Mouse (Mus musculus): ENCODE results near the gene Galnt6. TPM values are rescaled to one million over a fixed set of nuclear protein-coding genes. Genes with fewer than 3 reads are reported as not detected.

Galnt6 gene
- polyA plus RNA-seq, 1 experiment from 2014 or later: 0.09 TPM

DNA sequence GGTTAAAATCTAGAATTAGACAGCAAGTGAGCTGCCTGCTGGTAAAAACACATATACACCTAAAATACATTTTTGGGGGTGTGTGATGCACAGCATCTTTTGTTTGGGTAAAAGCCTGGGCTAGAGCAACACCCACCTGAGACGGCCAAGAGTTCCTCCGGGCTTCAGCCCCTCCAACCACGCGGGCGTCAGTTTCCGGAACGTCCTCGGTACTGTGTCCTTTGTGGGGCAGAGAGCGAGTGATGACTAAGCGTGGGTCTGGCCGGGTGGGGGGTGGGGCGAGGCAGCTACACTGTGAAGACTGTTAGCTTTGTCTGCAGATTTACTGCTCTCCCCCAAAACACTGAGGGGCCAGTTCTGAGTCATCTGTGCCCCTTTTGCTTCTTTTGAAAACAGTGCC lies 42.2 kb downstream of the Galnt6 start:
- whole genome bisulfite sequencing: 61% methylated on average over 12 of the region's 12 CpGs
- no peak for ATAC-seq
- H3K4me2 ChIP-seq (ENCODE audit: low read length): no peak overlapping the region
- no peak overlapping the region for H3K4me3 ChIP-seq (ENCODE audit: low read depth, low read length)
- H3K9ac ChIP-seq (ENCODE audit: low read length): no peak overlapping the region
- no peak overlapping the region for H3K27ac ChIP-seq (ENCODE audit: low read depth, low read length)
- no peaks in the 10 kb centered on the region for H3K4me1 ChIP-seq (ENCODE audit: control insufficient read depth, insufficient read depth, low read length)
- no peaks in the 10 kb centered on the region for H3K36me3 ChIP-seq (ENCODE audit: control insufficient read depth, insufficient read depth, low read length)
- no peaks in the 10 kb centered on the region for H3K27me3 ChIP-seq (replicated peaks; ENCODE audit: control insufficient read depth, insufficient read depth, low read length)
- DNase-seq (ENCODE audit: low spot score): no peak
- no peaks in the 10 kb centered on the region; the same call in 1 of the 2 replicates for H3K9me3 ChIP-seq (replicated peaks; ENCODE audit: control insufficient read depth, low read length)

GRCm38 (mm10) chr15:100686434-100686833 lies 42.7 kb downstream of the Galnt6 start:
- ATAC-seq (no peak), DNase-seq (ENCODE audit: low spot score) (no peak)
- Histone ChIP-seq H3K4me3 (ENCODE audit: low read depth, low read length) (no peak overlapping the region), H3K4me1 (ENCODE audit: control insufficient read depth, insufficient read depth, low read length) (no peaks in the 10 kb centered on the region), H3K36me3 (ENCODE audit: control insufficient read depth, insufficient read depth, low read length) (no peaks in the 10 kb centered on the region), H3K27me3 (replicated peaks; ENCODE audit: control insufficient read depth, insufficient read depth, low read length) (no peaks in the 10 kb centered on the region), H3K9ac (ENCODE audit: low read length) (no peak overlapping the region), H3K27ac (ENCODE audit: low read depth, low read length) (no peak overlapping the region), H3K9me3 (replicated peaks; ENCODE audit: control insufficient read depth, low read length) (no peaks in the 10 kb centered on the region; the same call in 1 of the 2 replicates), H3K4me2 (ENCODE audit: low read length) (no peak overlapping the region)
- 85% methylated on average over 6 of the region's 6 CpGs for WGBS

DNA sequence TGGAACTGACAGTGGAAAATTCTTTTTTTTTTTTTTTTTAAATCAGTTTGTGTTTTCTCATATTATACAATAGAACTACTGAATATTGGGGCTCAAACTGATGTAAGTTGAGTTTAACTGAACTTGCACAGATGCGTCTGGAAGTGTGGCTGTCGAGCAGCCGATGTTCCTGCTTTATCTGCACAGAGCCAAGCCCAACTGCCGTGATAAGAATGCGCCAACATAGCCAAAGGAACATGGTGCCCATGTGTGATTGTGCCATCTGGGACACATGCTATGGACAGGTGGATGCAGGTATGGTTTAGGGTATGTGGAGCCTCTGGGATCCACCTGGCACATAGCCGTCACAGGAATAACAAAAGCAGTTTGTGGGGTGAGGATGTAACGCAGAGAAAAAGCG lies 43.3 kb downstream of the Galnt6 start:
- H3K4me3 ChIP-seq (ENCODE audit: low read depth, low read length): no peak overlapping the region
- no peaks in the 10 kb centered on the region for H3K4me1 ChIP-seq (ENCODE audit: control insufficient read depth, insufficient read depth, low read length)
- ATAC-seq (no peak), DNase-seq (ENCODE audit: low spot score) (no peak)
- no peaks in the 10 kb centered on the region; the same call in 1 of the 2 replicates for H3K9me3 ChIP-seq (replicated peaks; ENCODE audit: control insufficient read depth, low read length)
- WGBS: 93% methylated on average over 8 of the region's 8 CpGs
- no peak overlapping the region for H3K27ac ChIP-seq (ENCODE audit: low read depth, low read length)
- H3K36me3 ChIP-seq (ENCODE audit: control insufficient read depth, insufficient read depth, low read length): no peaks in the 10 kb centered on the region
- H3K27me3 ChIP-seq (replicated peaks; ENCODE audit: control insufficient read depth, insufficient read depth, low read length): no peaks in the 10 kb centered on the region
- no peak overlapping the region for H3K4me2 ChIP-seq (ENCODE audit: low read length)
- no peak overlapping the region for H3K9ac ChIP-seq (ENCODE audit: low read length)

- Histone ChIP-seq H3K27me3 (replicated peaks; ENCODE audit: control insufficient read depth, insufficient read depth, low read length) (no peaks in the 10 kb centered on the region), H3K9me3 (replicated peaks; ENCODE audit: control insufficient read depth, low read length) (no peaks in the 10 kb centered on the region; the same call in 1 of the 2 replicates), H3K27ac (ENCODE audit: low read depth, low read length) (no peak overlapping the region), H3K4me2 (ENCODE audit: low read length) (no peak overlapping the region), H3K36me3 (ENCODE audit: control insufficient read depth, insufficient read depth, low read length) (no peaks in the 10 kb centered on the region), H3K4me1 (ENCODE audit: control insufficient read depth, insufficient read depth, low read length) (no peaks in the 10 kb centered on the region), H3K4me3 (ENCODE audit: low read depth, low read length) (no peak overlapping the region), H3K9ac (ENCODE audit: low read length) (no peak overlapping the region)
- 17% methylated on average over 13 of the region's 13 CpGs for WGBS
- ATAC-seq (no peak), DNase-seq (ENCODE audit: low spot score) (no peak)
Observed at GRCm38 (mm10) chr15:100685255-100685654, 43.9 kb downstream of the Galnt6 start.

GRCm38 (mm10) chr15:100684450-100684849 lies 44.7 kb downstream of the Galnt6 start:
- no peak for ATAC-seq
- H3K4me2 ChIP-seq (ENCODE audit: low read length): no peak overlapping the region
- no peaks in the 10 kb centered on the region for H3K9me3 ChIP-seq (replicated peaks; ENCODE audit: control insufficient read depth, low read length)
- no peak overlapping the region for H3K27ac ChIP-seq (ENCODE audit: low read depth, low read length)
- no peak overlapping the region for H3K4me3 ChIP-seq (ENCODE audit: low read depth, low read length)
- no peaks in the 10 kb centered on the region for H3K4me1 ChIP-seq (ENCODE audit: control insufficient read depth, insufficient read depth, low read length)
- no peak overlapping the region for H3K9ac ChIP-seq (ENCODE audit: low read length)
- H3K27me3 ChIP-seq (replicated peaks; ENCODE audit: control insufficient read depth, insufficient read depth, low read length): no peaks in the 10 kb centered on the region
- WGBS: 69% methylated on average over 10 of the region's 10 CpGs
- no peak for DNase-seq (ENCODE audit: low spot score)
- no peaks in the 10 kb centered on the region for H3K36me3 ChIP-seq (ENCODE audit: control insufficient read depth, insufficient read depth, low read length)

DNA sequence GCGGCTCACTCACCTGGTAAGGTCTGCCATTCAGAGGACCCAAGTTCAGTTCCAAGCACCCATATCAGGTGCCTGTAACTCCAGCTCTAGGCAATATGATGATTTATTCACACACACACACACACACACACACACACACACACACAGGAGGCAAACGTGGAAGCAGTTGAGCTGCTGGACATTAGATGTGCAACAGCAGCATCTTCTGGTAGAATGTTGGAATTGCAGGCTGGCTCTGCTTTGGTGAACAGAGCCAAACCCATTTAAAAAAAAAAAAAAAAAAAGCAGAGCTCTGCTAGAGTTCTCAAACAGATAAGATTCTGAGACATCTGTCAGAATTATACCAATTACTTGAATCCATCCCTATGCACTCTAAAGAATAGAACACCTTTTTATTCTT lies 46.1 kb downstream of the Galnt6 start:
- no peak overlapping the region for H3K4me2 ChIP-seq (ENCODE audit: low read length)
- no peaks in the 10 kb centered on the region for H3K4me1 ChIP-seq (ENCODE audit: control insufficient read depth, insufficient read depth, low read length)
- ATAC-seq (peak; percentile 46; the same call in 1 of the 2 replicates), DNase-seq (ENCODE audit: low spot score) (peak; percentile 88)
- H3K27ac ChIP-seq (ENCODE audit: low read depth, low read length): no peak overlapping the region
- 46% methylated on average over 2 of the region's 2 CpGs for WGBS
- H3K9me3 ChIP-seq (replicated peaks; ENCODE audit: control insufficient read depth, low read length): no peaks in the 10 kb centered on the region
- H3K36me3 ChIP-seq (ENCODE audit: control insufficient read depth, insufficient read depth, low read length): no peaks in the 10 kb centered on the region
- H3K27me3 ChIP-seq (replicated peaks; ENCODE audit: control insufficient read depth, insufficient read depth, low read length): no peaks in the 10 kb centered on the region
- H3K9ac ChIP-seq (ENCODE audit: low read length): no peak overlapping the region
- no peak overlapping the region for H3K4me3 ChIP-seq (ENCODE audit: low read depth, low read length)

GRCm38 (mm10) chr15:100681770-100682169 lies 47.4 kb downstream of the Galnt6 start:
- H3K36me3 ChIP-seq (ENCODE audit: control insufficient read depth, insufficient read depth, low read length): no peaks in the 10 kb centered on the region
- no peak overlapping the region for H3K27ac ChIP-seq (ENCODE audit: low read depth, low read length)
- H3K4me1 ChIP-seq (ENCODE audit: control insufficient read depth, insufficient read depth, low read length): no peaks in the 10 kb centered on the region
- no peaks in the 10 kb centered on the region for H3K9me3 ChIP-seq (replicated peaks; ENCODE audit: control insufficient read depth, low read length)
- H3K9ac ChIP-seq (ENCODE audit: low read length): no peak overlapping the region
- DNase-seq (ENCODE audit: low spot score) (no peak), ATAC-seq (no peak)
- 31% methylated on average over 7 of the region's 7 CpGs for WGBS
- no peak overlapping the region for H3K4me2 ChIP-seq (ENCODE audit: low read length)
- no peaks in the 10 kb centered on the region for H3K27me3 ChIP-seq (replicated peaks; ENCODE audit: control insufficient read depth, insufficient read depth, low read length)
- no peak overlapping the region for H3K4me3 ChIP-seq (ENCODE audit: low read depth, low read length)

GRCm38 (mm10) chr15:100680381-100680780 lies 48.8 kb downstream of the Galnt6 start:
- no peaks in the 10 kb centered on the region for H3K9me3 ChIP-seq (replicated peaks; ENCODE audit: control insufficient read depth, low read length)
- H3K36me3 ChIP-seq (ENCODE audit: control insufficient read depth, insufficient read depth, low read length): no peaks in the 10 kb centered on the region
- no peaks in the 10 kb centered on the region for H3K27me3 ChIP-seq (replicated peaks; ENCODE audit: control insufficient read depth, insufficient read depth, low read length)
- no peak overlapping the region for H3K4me2 ChIP-seq (ENCODE audit: low read length)
- no peak for ATAC-seq
- H3K9ac ChIP-seq (ENCODE audit: low read length): no peak overlapping the region
- H3K27ac ChIP-seq (ENCODE audit: low read depth, low read length): no peak overlapping the region
- no peak for DNase-seq (ENCODE audit: low spot score)
- H3K4me1 ChIP-seq (ENCODE audit: control insufficient read depth, insufficient read depth, low read length): no peaks in the 10 kb centered on the region
- WGBS: 51% methylated on average over 3 of the region's 3 CpGs
- H3K4me3 ChIP-seq (ENCODE audit: low read depth, low read length): no peak overlapping the region

GRCm38 (mm10) chr15:100679005-100679404 lies 50.2 kb downstream of the Galnt6 start:
- Histone ChIP-seq H3K27me3 (replicated peaks; ENCODE audit: control insufficient read depth, insufficient read depth, low read length) (no peaks in the 10 kb centered on the region), H3K9ac (ENCODE audit: low read length) (no peak overlapping the region), H3K9me3 (replicated peaks; ENCODE audit: control insufficient read depth, low read length) (no peaks in the 10 kb centered on the region), H3K4me1 (ENCODE audit: control insufficient read depth, insufficient read depth, low read length) (no peaks in the 10 kb centered on the region), H3K27ac (ENCODE audit: low read depth, low read length) (no peak overlapping the region), H3K4me3 (ENCODE audit: low read depth, low read length) (no peak overlapping the region), H3K36me3 (ENCODE audit: control insufficient read depth, insufficient read depth, low read length) (no peaks in the 10 kb centered on the region), H3K4me2 (ENCODE audit: low read length) (no peak overlapping the region)
- 93% methylated on average over 14 of the region's 14 CpGs for WGBS
- DNase-seq (ENCODE audit: low spot score) (no peak), ATAC-seq (no peak)
